Mouse (Mus musculus) kidney, postnatal 0 days (tissue): ENCODE measurements around the gene Nrl. TPM values are rescaled to one million over a fixed set of nuclear protein-coding genes. Genes with fewer than 3 reads are reported as not detected.

Source experiments
- ATAC-seq: fragments of 200-750 bp; cut with Nextera tagmentation; replicated peaks from 2 replicates; pipeline ENCODE4 v1.8.0; 2017; ENCODE audit warnings: low read depth, moderate number of reproducible peaks, moderate TSS enrichment, moderate library complexity; ENCODE audit not compliant: low FRiP score
- DNase-seq: peaks from one replicate; pipeline ENCODE4 v3.0.0-alpha.2; 2016; ENCODE audit warnings: low spot score
- H3K27ac ChIP-seq: fragments of 300-500 bp; sonication (generic); 2 replicates; pipeline ENCODE4 v1.5.1; 2014; ENCODE audit warnings: mild to moderate bottlenecking
- H3K27me3 ChIP-seq: fragments of 300-500 bp; sonication (generic); 2 replicates; pipeline ENCODE4 v1.6.1; 2014; ENCODE audit warnings: low read length, mixed read lengths; ENCODE audit not compliant: insufficient read depth
- H3K36me3 ChIP-seq: fragments of 300-500 bp; sonication (generic); 2 replicates; pipeline ENCODE4 v1.6.1; 2014; ENCODE audit warnings: low read length, mixed read lengths; ENCODE audit not compliant: insufficient read depth
- H3K4me1 ChIP-seq: fragments of 300-500 bp; sonication (generic); replicated peaks from 2 replicates; pipeline ENCODE4 v1.6.1; 2014; ENCODE audit warnings: antibody characterized with exemption, low read length, mixed read lengths; ENCODE audit not compliant: insufficient read depth
- H3K4me2 ChIP-seq: fragments of 300-500 bp; sonication (generic); 2 replicates; pipeline ENCODE4 v1.6.1; 2014; ENCODE audit warnings: mild to moderate bottlenecking, low read length, moderate library complexity, mixed read lengths
- H3K4me3 ChIP-seq: fragments of 300-500 bp; sonication (generic); replicated peaks from 2 replicates; pipeline ENCODE4 v1.5.1; 2014; ENCODE audit warnings: low read depth, low read length
- H3K9ac ChIP-seq: fragments of 300-500 bp; sonication (generic); 2 replicates; pipeline ENCODE4 v1.6.1; 2014; ENCODE audit warnings: low read depth, low read length
- H3K9me3 ChIP-seq: fragments of 300-500 bp; sonication (generic); replicated peaks from 2 replicates; pipeline ENCODE4 v1.6.1; 2016; ENCODE audit warnings: low read length, inconsistent platforms, mixed read lengths
- CTCF ChIP-seq: IDR thresholded peaks from 2 replicates; pipeline ENCODE4 v1.5.1; 2016; ENCODE audit warnings: antibody characterized with exemption, low read depth, mild to moderate bottlenecking, moderate library complexity
- WGBS: fragments of 180-500 bp; shearing (Covaris S2); extraction: QIAGEN DNeasy Blood & Tissue Kit; methylation state at CpG from one replicate; pipeline ENCODE4 v1.1.7; 2014; 5-methylcytosine and 5-hydroxymethylcytosine counted together
- polyA plus RNA-seq: library from polyadenylated mRNA; unstranded; fragments of >200 nt; fragmentation: Nextera tagmentation; extraction: Ambion mirVana; gene quantifications from 2 replicates; pipeline ENCODE4 v1.2.1, GENCODE M21; 2015

Nrl gene
- polyA plus RNA-seq, 1 experiment from 2014 or later, result not detected

GRCm38 (mm10) chr14:55491291-55491833 lies 33.4 kb downstream of the Nrl start:
- Histone ChIP-seq H3K27me3 (no peaks in the 10 kb centered on the region), H3K4me3 (peak overlapping the region; percentile 54), H3K36me3 (no peaks in the 10 kb centered on the region; the same call in 1 of the 2 replicates), H3K4me2 (peak overlapping the region; percentile 73), H3K4me1 (0 out of 2 replicates have a peak, but pooled peaks cover 4% of the 10 kb centered on the region), H3K27ac (no peak overlapping the region), H3K9ac (peak overlapping the region; percentile 65), H3K9me3 (no peaks in the 10 kb centered on the region)
- peak; percentile 67 for DNase-seq
- WGBS, result under 1% methylated on average over 30 of the region's 30 CpGs
- ATAC-seq, result peak; percentile 59
- no peak for TF ChIP-seq CTCF

GRCm38 (mm10) chr14:55490361-55491201 lies 34.2 kb downstream of the Nrl start, which contains the start of gene Carmil3:
Carmil3 (plus strand) TSS chr14:55490651.
- TF ChIP-seq CTCF, result no peak
- H3K27ac ChIP-seq, result no peak within 1 kb of the TSS
- peak; percentile 70 for DNase-seq
- no peaks in the 10 kb centered on the region for H3K27me3 ChIP-seq
- peak within 1 kb of the TSS; percentile 54 for H3K4me3 ChIP-seq
- ATAC-seq, result peak; percentile 59
- 0 out of 2 replicates have a peak, but pooled peaks cover 4% of the 10 kb centered on the region for H3K4me1 ChIP-seq
- H3K9ac ChIP-seq, result peak within 1 kb of the TSS; percentile 65
- H3K4me2 ChIP-seq, result peak within 1 kb of the TSS; percentile 73
- H3K9me3 ChIP-seq, result no peaks in the 10 kb centered on the region
- 1% methylated on average over 52 of the region's 68 CpGs for WGBS
- H3K36me3 ChIP-seq, result peaks cover 7% of the 10 kb centered on the region; the same call in 1 of the 2 replicates

- H3K27me3 ChIP-seq, result no peaks in the 10 kb centered on the region
- no peak for TF ChIP-seq CTCF
Observed at GRCm38 (mm10) chr14:55486836-55487235, 37.9 kb downstream of the Nrl start.

GRCm38 (mm10) chr14:55484430-55485085 lies 40.2 kb downstream of the Nrl start:
- Histone ChIP-seq H3K4me3 (no peak overlapping the region), H3K27me3 (no peaks in the 10 kb centered on the region), H3K9ac (no peak overlapping the region), H3K9me3 (no peaks in the 10 kb centered on the region), H3K4me2 (no peak overlapping the region), H3K36me3 (peaks cover 10% of the 10 kb centered on the region; the same call in 1 of the 2 replicates), H3K27ac (no peak overlapping the region), H3K4me1 (no peaks in the 10 kb centered on the region)
- no peak for TF ChIP-seq CTCF
- WGBS, result 64% methylated on average over 5 of the region's 5 CpGs
- DNase-seq (no peak), ATAC-seq (no peak)

More at GRCm38 (mm10) chr14:55486836-55487235, 37.9 kb downstream of the Nrl start:
- 86% methylated on average over 8 of the region's 8 CpGs for WGBS
- no peak overlapping the region for H3K4me3 ChIP-seq
- DNase-seq, result no peak
- H3K36me3 ChIP-seq, result peaks cover 10% of the 10 kb centered on the region; the same call in 1 of the 2 replicates
- H3K27ac ChIP-seq, result no peak overlapping the region
- no peak overlapping the region for H3K9ac ChIP-seq
- no peak for ATAC-seq
- H3K4me1 ChIP-seq, result 0 out of 2 replicates have a peak, but pooled peaks cover 4% of the 10 kb centered on the region
- H3K9me3 ChIP-seq, result no peaks in the 10 kb centered on the region
- H3K4me2 ChIP-seq, result no peak overlapping the region

- WGBS, result 91% methylated on average over 10 of the region's 10 CpGs
- ATAC-seq (no peak), DNase-seq (no peak)
- H3K36me3 ChIP-seq, result no peaks in the 10 kb centered on the region
- 0 out of 2 replicates have a peak overlapping the region, but pooled peaks have one; percentile 70 for H3K9ac ChIP-seq
- H3K27me3 ChIP-seq, result no peaks in the 10 kb centered on the region
- H3K4me3 ChIP-seq, result no peak overlapping the region
- peak overlapping the region; percentile 70 for H3K4me2 ChIP-seq
- H3K27ac ChIP-seq, result no peak overlapping the region
- TF ChIP-seq CTCF, result no peak
- 0 out of 2 replicates have a peak, but pooled peaks cover 6% of the 10 kb centered on the region for H3K4me1 ChIP-seq
- no peaks in the 10 kb centered on the region for H3K9me3 ChIP-seq
Observed at GRCm38 (mm10) chr14:55479629-55480028, 45.2 kb downstream of the Nrl start.
